Mouse (Mus musculus): ENCODE measurements around the gene Cyb561d2. TPM values are rescaled to one million over a fixed set of nuclear protein-coding genes. Genes with fewer than 3 reads are reported as not detected.

Cyb561d2 gene
- total and polyA plus RNA-seq, 3 experiments, result 3.2 to 10.6 (median 4.3) TPM

- Histone ChIP-seq H3K27ac (no peak overlapping the region), H3K79me2 (replicated peaks; ENCODE audit: control insufficient read depth, insufficient read depth, low read length) (no peaks in the 10 kb centered on the region), H3K4me3 (no peak overlapping the region), H3K4me1 (ENCODE audit: control insufficient read depth, insufficient read depth, low read length) (no peaks in the 10 kb centered on the region), H3K27me3 (ENCODE audit: control insufficient read depth, insufficient read depth, low read length) (no peaks in the 10 kb centered on the region), H3K36me3 (ENCODE audit: control insufficient read depth, insufficient read depth, low read length) (no peaks in the 10 kb centered on the region), H3K9ac (ENCODE audit: low read depth, low read length) (no peak overlapping the region)
- WGBS, result 47% methylated on average over 5 of the region's 5 CpGs
- no peak for TF ChIP-seq EP300 (IDR thresholded peaks at IDR 0.05; ENCODE audit: insufficient read depth, low read depth, low read length)
- no peak for TF ChIP-seq CTCF (IDR thresholded peaks at IDR 0.05)
- no peak for TF ChIP-seq POLR2A (IDR thresholded peaks at IDR 0.05; ENCODE audit: insufficient read depth, low read depth, low read length)
- intact Hi-C loops (cut with DNase I), result no loop called here
- no peak for DNase-seq
These were observed 20.8 kb downstream of the Cyb561d2 start for GRCm38 (mm10) chr9:107521190-107521589.

- no peak overlapping the region for H3K4me3 ChIP-seq
- H3K27ac ChIP-seq, result no peak overlapping the region
- TF ChIP-seq POLR2A (IDR thresholded peaks at IDR 0.05; ENCODE audit: insufficient read depth, low read depth, low read length) (no peak), CTCF (IDR thresholded peaks at IDR 0.05) (no peak), EP300 (IDR thresholded peaks at IDR 0.05; ENCODE audit: insufficient read depth, low read depth, low read length) (no peak)
- WGBS, result 72% methylated on average over 6 of the region's 6 CpGs
- intact Hi-C loops (cut with DNase I), result no loop called here
- no peaks in the 10 kb centered on the region for H3K4me1 ChIP-seq (ENCODE audit: control insufficient read depth, insufficient read depth, low read length)
- no peak overlapping the region for H3K9ac ChIP-seq (ENCODE audit: low read depth, low read length)
- no peak for DNase-seq
- H3K27me3 ChIP-seq (ENCODE audit: control insufficient read depth, insufficient read depth, low read length), result no peaks in the 10 kb centered on the region
- H3K79me2 ChIP-seq (replicated peaks; ENCODE audit: control insufficient read depth, insufficient read depth, low read length), result no peaks in the 10 kb centered on the region
- no peaks in the 10 kb centered on the region for H3K36me3 ChIP-seq (ENCODE audit: control insufficient read depth, insufficient read depth, low read length)
These were observed 21.7 kb downstream of the Cyb561d2 start for GRCm38 (mm10) chr9:107520331-107520730.

GRCm38 (mm10) chr9:107514303-107514955 lies 27.6 kb downstream of the Cyb561d2 start:
- peak; percentile 70 to 86 for DNase-seq
- TF ChIP-seq POLR2A (IDR thresholded peaks at IDR 0.05; ENCODE audit: insufficient read depth, low read depth, low read length) (no peak), EP300 (IDR thresholded peaks at IDR 0.05; ENCODE audit: insufficient read depth, low read depth, low read length) (peak; percentile 93), CTCF (IDR thresholded peaks at IDR 0.05) (peak; percentile 99; the same call in 1 of the 2 replicates)
- Histone ChIP-seq H3K4me3 (no peak overlapping the region), H3K27me3 (ENCODE audit: control insufficient read depth, insufficient read depth, low read length) (no peaks in the 10 kb centered on the region), H3K9ac (ENCODE audit: low read depth, low read length) (no peak overlapping the region), H3K79me2 (replicated peaks; ENCODE audit: control insufficient read depth, insufficient read depth, low read length) (no peaks in the 10 kb centered on the region), H3K4me1 (ENCODE audit: control insufficient read depth, insufficient read depth, low read length) (no peaks in the 10 kb centered on the region), H3K36me3 (ENCODE audit: control insufficient read depth, insufficient read depth, low read length) (no peaks in the 10 kb centered on the region), H3K27ac (no peak overlapping the region)
- intact Hi-C loops (cut with DNase I), result loop anchor here (1.0 to 5.0 kb wide), 5 partner anchors 52 to 612 kb away; no protein-coding TSS in a partner anchor
- WGBS, result 24% methylated on average over 14 of the region's 14 CpGs

- Histone ChIP-seq H3K4me1 (ENCODE audit: control insufficient read depth, insufficient read depth, low read length) (no peaks in the 10 kb centered on the region), H3K79me2 (replicated peaks; ENCODE audit: control insufficient read depth, insufficient read depth, low read length) (no peaks in the 10 kb centered on the region), H3K27ac (no peak overlapping the region), H3K36me3 (ENCODE audit: control insufficient read depth, insufficient read depth, low read length) (no peaks in the 10 kb centered on the region), H3K9ac (ENCODE audit: low read depth, low read length) (no peak overlapping the region), H3K27me3 (ENCODE audit: control insufficient read depth, insufficient read depth, low read length) (no peaks in the 10 kb centered on the region), H3K4me3 (no peak overlapping the region)
- no peak for TF ChIP-seq CTCF (IDR thresholded peaks at IDR 0.05)
- TF ChIP-seq EP300 (IDR thresholded peaks at IDR 0.05; ENCODE audit: insufficient read depth, low read depth, low read length), result no peak
- TF ChIP-seq POLR2A (IDR thresholded peaks at IDR 0.05; ENCODE audit: insufficient read depth, low read depth, low read length), result no peak
- 81% methylated on average over 16 of the region's 16 CpGs for WGBS
- DNase-seq, result no peak
- intact Hi-C loops (cut with DNase I), result loop anchor here (5.0 kb wide), 3 partner anchors 50 to 610 kb away; no protein-coding TSS in a partner anchor
These were observed 29.7 kb downstream of the Cyb561d2 start for GRCm38 (mm10) chr9:107512326-107512725.

- no peak overlapping the region for H3K27ac ChIP-seq
- no peak overlapping the region for H3K9ac ChIP-seq (ENCODE audit: low read depth, low read length)
- TF ChIP-seq POLR2A (IDR thresholded peaks at IDR 0.05; ENCODE audit: insufficient read depth, low read depth, low read length) (no peak), CTCF (IDR thresholded peaks at IDR 0.05) (no peak), EP300 (IDR thresholded peaks at IDR 0.05; ENCODE audit: insufficient read depth, low read depth, low read length) (no peak)
- no peaks in the 10 kb centered on the region for H3K79me2 ChIP-seq (replicated peaks; ENCODE audit: control insufficient read depth, insufficient read depth, low read length)
- DNase-seq, result no peak
- intact Hi-C loops (cut with DNase I), result loop anchor here (5.0 kb wide), 3 partner anchors 49 to 609 kb away; no protein-coding TSS in a partner anchor
- H3K27me3 ChIP-seq (ENCODE audit: control insufficient read depth, insufficient read depth, low read length), result no peaks in the 10 kb centered on the region
- H3K4me3 ChIP-seq, result no peak overlapping the region
- WGBS, result 69% methylated on average over 8 of the region's 8 CpGs
- H3K4me1 ChIP-seq (ENCODE audit: control insufficient read depth, insufficient read depth, low read length), result no peaks in the 10 kb centered on the region
- no peaks in the 10 kb centered on the region for H3K36me3 ChIP-seq (ENCODE audit: control insufficient read depth, insufficient read depth, low read length)
These were observed 30.6 kb downstream of the Cyb561d2 start for GRCm38 (mm10) chr9:107511436-107511835.

- no peak for DNase-seq
- no peak overlapping the region for H3K27ac ChIP-seq
- WGBS, result 78% methylated on average over 14 of the region's 14 CpGs
- TF ChIP-seq CTCF (IDR thresholded peaks at IDR 0.05) (no peak), EP300 (IDR thresholded peaks at IDR 0.05; ENCODE audit: insufficient read depth, low read depth, low read length) (no peak), POLR2A (IDR thresholded peaks at IDR 0.05; ENCODE audit: insufficient read depth, low read depth, low read length) (no peak)
- H3K79me2 ChIP-seq (replicated peaks; ENCODE audit: control insufficient read depth, insufficient read depth, low read length), result no peaks in the 10 kb centered on the region
- no peaks in the 10 kb centered on the region for H3K4me1 ChIP-seq (ENCODE audit: control insufficient read depth, insufficient read depth, low read length)
- intact Hi-C loops (cut with DNase I), result loop anchor here (5.0 kb wide), 3 partner anchors 48 to 608 kb away; no protein-coding TSS in a partner anchor
- no peaks in the 10 kb centered on the region for H3K27me3 ChIP-seq (ENCODE audit: control insufficient read depth, insufficient read depth, low read length)
- H3K4me3 ChIP-seq, result no peak overlapping the region
- no peaks in the 10 kb centered on the region for H3K36me3 ChIP-seq (ENCODE audit: control insufficient read depth, insufficient read depth, low read length)
- H3K9ac ChIP-seq (ENCODE audit: low read depth, low read length), result no peak overlapping the region
These were observed 31.5 kb downstream of the Cyb561d2 start for GRCm38 (mm10) chr9:107510384-107511100.
